Mouse (Mus musculus): ENCODE data around the gene Il5. TPM values are rescaled to one million over a fixed set of nuclear protein-coding genes. Genes with fewer than 3 reads are reported as not detected.

Gene Il5
- polyA plus RNA-seq, 1 experiment = 0.16 TPM

DNA sequence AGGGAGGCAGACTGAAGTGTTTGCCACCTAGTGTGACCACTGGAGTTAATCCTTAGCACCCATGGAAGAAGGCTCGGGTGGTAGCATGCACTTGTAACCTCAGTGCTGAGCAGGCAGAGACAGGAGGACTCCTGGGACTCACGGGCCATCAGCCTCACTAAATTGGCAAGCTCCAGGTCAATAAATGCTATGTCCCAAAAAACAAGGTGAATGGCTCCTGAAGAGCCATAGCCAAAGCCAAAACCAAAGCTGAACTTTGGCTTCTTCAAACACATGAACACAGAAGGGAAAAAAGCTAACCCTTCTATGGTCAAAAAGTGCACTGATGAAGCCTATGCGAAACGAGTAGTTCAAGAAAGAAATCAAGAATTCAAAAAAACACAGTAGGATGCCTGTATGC lies 21.2 kb upstream of the Il5 start:
- Histone ChIP-seq H3K27ac (ENCODE audit: insufficient read depth, low read length) (no peak overlapping the region), H3K27me3 (ENCODE audit: control insufficient read depth, insufficient read depth, low read length) (no peaks in the 10 kb centered on the region), H3K4me1 (ENCODE audit: control insufficient read depth, insufficient read depth, low read length) (no peaks in the 10 kb centered on the region), H3K4me3 (replicated peaks; ENCODE audit: insufficient read depth, low read depth, low read length) (no peak overlapping the region)
- no peak for TF ChIP-seq CTCF (IDR thresholded peaks at IDR 0.05; ENCODE audit: borderline replicate concordance, insufficient read depth, low read depth, low read length)
- TF ChIP-seq POLR2A (IDR thresholded peaks at IDR 0.05; ENCODE audit: borderline replicate concordance, insufficient read depth, low read length) = no peak
- DNase-seq = no peak
- WGBS = 83% methylated on average over 4 of the region's 4 CpGs

DNA sequence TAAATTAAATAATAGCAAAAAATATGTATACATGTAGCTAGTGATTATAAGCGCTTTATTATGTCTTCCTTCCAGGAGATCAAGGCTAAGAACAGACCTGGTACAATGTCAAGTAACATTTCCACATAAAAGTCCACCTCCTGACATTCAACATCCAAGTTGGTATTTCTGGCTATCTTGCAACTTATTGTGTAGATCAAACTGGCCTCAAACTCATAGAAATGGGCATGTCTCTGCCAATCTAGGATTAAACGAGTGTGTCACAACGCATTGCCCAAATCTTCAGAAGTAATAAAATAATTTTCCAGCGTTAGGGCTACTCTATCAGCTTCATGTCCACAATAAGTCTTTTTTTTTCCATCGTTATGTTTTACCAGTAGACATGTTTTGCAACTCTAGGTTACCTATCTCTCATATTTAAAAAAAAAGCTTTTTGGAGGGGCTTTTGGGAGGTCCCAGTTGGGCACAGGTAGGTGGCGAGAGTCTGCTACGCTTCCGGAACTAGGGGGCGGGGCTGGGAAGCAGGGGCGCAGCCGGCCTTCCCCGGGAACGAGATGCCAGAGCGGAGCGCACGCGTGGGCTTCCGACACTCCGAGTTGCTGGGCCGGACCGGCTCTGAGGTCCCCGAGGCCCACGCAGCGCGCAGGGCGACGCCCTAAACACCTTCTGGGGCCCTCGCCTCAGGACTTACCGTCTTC lies 14.2 kb upstream of the Il5 start:
- H3K4me1 ChIP-seq (ENCODE audit: control insufficient read depth, insufficient read depth, low read length) = peaks cover 3% of the 10 kb centered on the region; the same call in 1 of the 2 replicates
- DNase-seq = peak in 1 of 2 experiments; percentile 23
- H3K4me3 ChIP-seq (replicated peaks; ENCODE audit: insufficient read depth, low read depth, low read length) = peak overlapping the region; percentile 76
- no peak for TF ChIP-seq POLR2A (IDR thresholded peaks at IDR 0.05; ENCODE audit: borderline replicate concordance, insufficient read depth, low read length)
- TF ChIP-seq CTCF (IDR thresholded peaks at IDR 0.05; ENCODE audit: borderline replicate concordance, insufficient read depth, low read depth, low read length) = no peak
- H3K27me3 ChIP-seq (ENCODE audit: control insufficient read depth, insufficient read depth, low read length) = no peaks in the 10 kb centered on the region
- WGBS = 5% methylated on average over 29 of the region's 29 CpGs
- H3K27ac ChIP-seq (ENCODE audit: insufficient read depth, low read length) = no peak overlapping the region

DNA sequence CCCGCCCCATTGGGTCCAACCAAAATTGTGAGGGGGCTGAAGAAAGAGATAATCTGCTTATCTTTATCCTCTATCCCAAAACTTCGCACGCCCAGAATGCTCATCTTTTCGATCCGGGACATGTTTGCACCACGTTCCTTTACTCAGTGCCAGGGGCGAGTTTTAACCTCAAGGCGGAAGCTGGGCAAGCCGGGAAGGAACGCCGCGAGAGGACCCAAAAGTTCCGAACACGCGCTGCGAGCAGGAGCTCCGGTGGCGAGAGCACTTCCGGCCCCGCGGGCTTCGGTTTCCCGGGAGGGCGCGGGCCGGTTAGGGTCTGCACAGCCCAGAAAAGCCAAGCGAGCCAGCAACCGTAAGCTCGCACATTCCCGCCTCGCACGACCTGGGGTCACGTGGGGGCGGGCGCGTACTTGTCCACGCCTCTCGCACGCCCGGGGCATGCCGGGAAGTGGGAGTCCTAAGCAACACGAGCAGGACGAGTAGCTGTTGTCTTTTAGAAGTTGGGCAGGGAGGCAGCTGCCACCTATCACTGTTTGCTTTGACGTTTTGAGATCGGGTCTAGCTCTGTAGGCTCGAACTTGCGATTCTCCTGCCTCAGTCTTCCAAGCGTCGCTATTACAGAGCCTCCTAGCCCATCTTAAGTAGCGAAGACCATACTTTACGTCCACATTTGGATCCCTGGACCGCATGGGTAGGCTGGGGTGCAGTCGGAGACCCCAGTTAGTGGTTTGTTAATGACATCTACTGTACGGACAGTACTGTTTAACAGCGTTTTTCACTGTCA lies 13.5 kb upstream of the Il5 start, which contains the start of gene Rad50:
TSS of gene Rad50 (minus strand) at position 386 of the 784 bp plus-strand sequence.
- peak; percentile 85 to 87 for DNase-seq
- Histone ChIP-seq H3K27me3 (ENCODE audit: control insufficient read depth, insufficient read depth, low read length) (no peaks in the 10 kb centered on the region), H3K4me3 (replicated peaks; ENCODE audit: insufficient read depth, low read depth, low read length) (peak within 1 kb of the TSS; percentile 76), H3K4me1 (ENCODE audit: control insufficient read depth, insufficient read depth, low read length) (peaks cover 3% of the 10 kb centered on the region; the same call in 1 of the 2 replicates), H3K27ac (ENCODE audit: insufficient read depth, low read length) (no peak within 1 kb of the TSS)
- TF ChIP-seq POLR2A (IDR thresholded peaks at IDR 0.05; ENCODE audit: borderline replicate concordance, insufficient read depth, low read length) (peak; percentile 65), CTCF (IDR thresholded peaks at IDR 0.05; ENCODE audit: borderline replicate concordance, insufficient read depth, low read depth, low read length) (no peak)
- WGBS = 3% methylated on average over 55 of the region's 55 CpGs

GRCm38 (mm10) chr11:53707718-53708009 lies 12.9 kb upstream of the Il5 start:
- TF ChIP-seq CTCF (IDR thresholded peaks at IDR 0.05; ENCODE audit: borderline replicate concordance, insufficient read depth, low read depth, low read length) (no peak), POLR2A (IDR thresholded peaks at IDR 0.05; ENCODE audit: borderline replicate concordance, insufficient read depth, low read length) (no peak)
- Histone ChIP-seq H3K4me3 (replicated peaks; ENCODE audit: insufficient read depth, low read depth, low read length) (no peak overlapping the region), H3K27me3 (ENCODE audit: control insufficient read depth, insufficient read depth, low read length) (no peaks in the 10 kb centered on the region), H3K4me1 (ENCODE audit: control insufficient read depth, insufficient read depth, low read length) (peaks cover 3% of the 10 kb centered on the region; the same call in 1 of the 2 replicates), H3K27ac (ENCODE audit: insufficient read depth, low read length) (no peak overlapping the region)
- WGBS = 72% methylated on average over 3 of the region's 3 CpGs
- DNase-seq = no peak

DNA sequence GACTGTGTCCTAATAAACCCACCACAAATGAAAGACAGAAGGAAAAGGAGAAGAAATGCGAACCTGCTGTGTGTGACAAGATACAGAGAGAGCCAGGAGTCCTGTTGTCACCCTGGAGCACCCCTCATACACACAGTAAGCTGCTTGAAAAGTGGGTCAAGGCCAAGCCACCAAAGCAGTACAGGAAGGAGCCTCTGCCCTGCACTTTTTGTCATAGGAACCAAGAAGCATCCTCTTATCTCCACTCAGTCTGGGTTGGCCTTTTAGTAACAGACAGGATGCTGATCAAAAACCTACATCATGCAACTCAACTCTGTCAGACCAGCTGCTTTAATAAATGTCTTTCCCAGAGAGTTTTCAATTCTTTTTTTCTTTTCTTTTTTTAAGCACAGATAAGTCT lies 893 bp upstream of the Il5 start:
- TF ChIP-seq CTCF (IDR thresholded peaks at IDR 0.05; ENCODE audit: borderline replicate concordance, insufficient read depth, low read depth, low read length) (no peak), POLR2A (IDR thresholded peaks at IDR 0.05; ENCODE audit: borderline replicate concordance, insufficient read depth, low read length) (no peak)
- H3K27ac ChIP-seq (ENCODE audit: insufficient read depth, low read length) = no peak overlapping the region
- WGBS = 94% methylated on average over 1 of the region's 1 CpGs

GRCm38 (mm10) chr11:53731457-53731856 lies 10.9 kb downstream of the Il5 start:
- TF ChIP-seq CTCF (IDR thresholded peaks at IDR 0.05; ENCODE audit: borderline replicate concordance, insufficient read depth, low read depth, low read length) (no peak), POLR2A (IDR thresholded peaks at IDR 0.05; ENCODE audit: borderline replicate concordance, insufficient read depth, low read length) (no peak)
- no peaks in the 10 kb centered on the region for H3K4me1 ChIP-seq (ENCODE audit: control insufficient read depth, insufficient read depth, low read length)
- DNase-seq = no peak
- 96% methylated on average over 7 of the region's 7 CpGs for WGBS
- no peaks in the 10 kb centered on the region for H3K27me3 ChIP-seq (ENCODE audit: control insufficient read depth, insufficient read depth, low read length)
- H3K4me3 ChIP-seq (replicated peaks; ENCODE audit: insufficient read depth, low read depth, low read length) = no peak overlapping the region
- no peak overlapping the region for H3K27ac ChIP-seq (ENCODE audit: insufficient read depth, low read length)

More for the DNA sequence above, 893 bp upstream of the Il5 start:
- no peak for DNase-seq
- Histone ChIP-seq H3K27me3 (ENCODE audit: control insufficient read depth, insufficient read depth, low read length) (no peaks in the 10 kb centered on the region), H3K4me1 (ENCODE audit: control insufficient read depth, insufficient read depth, low read length) (no peaks in the 10 kb centered on the region), H3K4me3 (replicated peaks; ENCODE audit: insufficient read depth, low read depth, low read length) (no peak overlapping the region)

DNA sequence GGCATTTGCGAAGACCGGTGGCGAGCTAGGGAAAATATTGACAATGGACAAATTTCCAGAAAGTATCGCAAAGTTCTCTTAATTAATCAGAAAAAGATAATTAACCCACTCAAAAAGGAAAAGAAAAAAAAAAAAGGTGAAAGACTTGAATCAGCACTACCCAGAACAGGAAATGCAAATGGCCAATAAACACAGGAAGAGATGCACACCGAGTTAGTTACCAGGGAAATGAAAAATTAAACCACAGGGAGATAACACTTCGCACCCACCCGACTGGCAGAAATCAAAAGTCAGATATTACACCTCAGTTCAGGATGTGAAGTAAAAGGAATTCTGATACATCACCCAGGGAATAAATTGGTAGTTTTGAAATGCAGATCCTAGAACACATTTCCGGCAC lies 11.7 kb downstream of the Il5 start:
- Histone ChIP-seq H3K27me3 (ENCODE audit: control insufficient read depth, insufficient read depth, low read length) (no peaks in the 10 kb centered on the region), H3K27ac (ENCODE audit: insufficient read depth, low read length) (no peak overlapping the region), H3K4me1 (ENCODE audit: control insufficient read depth, insufficient read depth, low read length) (no peaks in the 10 kb centered on the region), H3K4me3 (replicated peaks; ENCODE audit: insufficient read depth, low read depth, low read length) (no peak overlapping the region)
- DNase-seq = no peak
- no peak for TF ChIP-seq CTCF (IDR thresholded peaks at IDR 0.05; ENCODE audit: borderline replicate concordance, insufficient read depth, low read depth, low read length)
- TF ChIP-seq POLR2A (IDR thresholded peaks at IDR 0.05; ENCODE audit: borderline replicate concordance, insufficient read depth, low read length) = no peak
- WGBS = 93% methylated on average over 8 of the region's 8 CpGs

DNA sequence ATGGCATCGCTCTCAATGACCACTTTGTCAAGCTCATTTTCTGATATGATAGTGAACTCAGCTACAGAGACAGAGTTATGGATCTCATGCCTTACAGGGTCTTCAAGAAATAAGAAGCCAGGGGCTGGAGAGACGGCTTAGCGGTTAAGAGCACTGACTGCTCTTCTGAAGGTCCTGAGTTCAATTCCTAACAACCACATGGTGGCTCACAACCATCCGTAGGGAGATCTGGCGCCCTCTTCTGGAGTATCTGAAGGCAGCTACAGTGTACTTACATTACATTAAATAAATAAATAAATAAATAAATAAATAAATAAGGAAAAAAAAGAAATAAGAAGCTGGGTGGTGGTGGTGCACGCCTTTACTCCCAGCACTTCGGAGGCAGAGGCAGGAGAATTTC lies 13.2 kb downstream of the Il5 start:
- Histone ChIP-seq H3K4me3 (replicated peaks; ENCODE audit: insufficient read depth, low read depth, low read length) (no peak overlapping the region), H3K27me3 (ENCODE audit: control insufficient read depth, insufficient read depth, low read length) (no peaks in the 10 kb centered on the region), H3K4me1 (ENCODE audit: control insufficient read depth, insufficient read depth, low read length) (no peaks in the 10 kb centered on the region), H3K27ac (ENCODE audit: insufficient read depth, low read length) (no peak overlapping the region)
- 87% methylated on average over 7 of the region's 7 CpGs for WGBS
- TF ChIP-seq CTCF (IDR thresholded peaks at IDR 0.05; ENCODE audit: borderline replicate concordance, insufficient read depth, low read depth, low read length) (no peak), POLR2A (IDR thresholded peaks at IDR 0.05; ENCODE audit: borderline replicate concordance, insufficient read depth, low read length) (no peak)
- no peak for DNase-seq
